Mouse (Mus musculus) heart, embryonic 16.5 days (tissue): ENCODE results near the gene Aoc1. TPM values are rescaled to one million over a fixed set of nuclear protein-coding genes. Genes with fewer than 3 reads are reported as not detected.
A peak's percentile ranks its signal among the peaks of the same experiment; 100 is the strongest.

Experiments
- ATAC-seq: fragments of 200-750 bp; cut with Nextera tagmentation; replicated peaks from 2 replicates; pipeline ENCODE4 v1.8.0; 2017; ENCODE audit warnings: moderate number of reproducible peaks; ENCODE audit not compliant: insufficient read depth, low FRiP score; ENCODE audit errors: extremely low read depth
- H3K27ac ChIP-seq: fragments of 300-500 bp; sonication (generic); 2 replicates; pipeline ENCODE4 v1.5.1; 2014; ENCODE audit warnings: mild to moderate bottlenecking, low read length, control low read depth, moderate library complexity
- H3K27me3 ChIP-seq: fragments of 300-500 bp; sonication (generic); 2 replicates; pipeline ENCODE4 v1.6.1; 2014; ENCODE audit warnings: low read length, mixed read lengths; ENCODE audit not compliant: control insufficient read depth, insufficient read depth
- H3K36me3 ChIP-seq: fragments of 300-500 bp; sonication (generic); 2 replicates; pipeline ENCODE4 v1.6.1; 2014; ENCODE audit not compliant: control insufficient read depth, insufficient read depth
- H3K4me1 ChIP-seq: fragments of 300-500 bp; sonication (generic); 2 replicates; pipeline ENCODE4 v1.6.1; 2014; ENCODE audit warnings: low read length, mixed read lengths; ENCODE audit not compliant: control insufficient read depth, insufficient read depth
- H3K4me2 ChIP-seq: fragments of 300-500 bp; sonication (generic); 2 replicates; pipeline ENCODE4 v1.6.1; 2014; ENCODE audit warnings: low read depth, mild to moderate bottlenecking, control low read depth, low read length
- H3K4me3 ChIP-seq: fragments of 300-500 bp; sonication (generic); 2 replicates; pipeline ENCODE4 v1.5.1; 2014; ENCODE audit warnings: mild to moderate bottlenecking, control low read depth, low read length
- H3K9ac ChIP-seq: fragments of 300-500 bp; sonication (generic); 2 replicates; pipeline ENCODE4 v1.6.1; 2014; ENCODE audit warnings: low read length, control low read depth
- H3K9me3 ChIP-seq: fragments of 300-500 bp; sonication (generic); replicated peaks from 2 replicates; pipeline ENCODE4 v1.6.1; 2016; ENCODE audit warnings: low read length; ENCODE audit not compliant: control insufficient read depth
- WGBS: fragments of 180-500 bp; shearing (Covaris S2); extraction: QIAGEN DNeasy Blood & Tissue Kit; methylation state at CpG from one replicate; pipeline ENCODE4 v1.1.7; 2014; 5-methylcytosine and 5-hydroxymethylcytosine counted together
- polyA plus RNA-seq: library from polyadenylated mRNA; unstranded; fragments of >200 nt; fragmentation: Nextera tagmentation; extraction: Ambion mirVana; gene quantifications from 2 replicates; pipeline ENCODE4 v1.2.1, GENCODE M21; 2015

The Aoc1 gene
- polyA plus RNA-seq, 1 experiment from 2014 or later: 0.84 TPM

DNA sequence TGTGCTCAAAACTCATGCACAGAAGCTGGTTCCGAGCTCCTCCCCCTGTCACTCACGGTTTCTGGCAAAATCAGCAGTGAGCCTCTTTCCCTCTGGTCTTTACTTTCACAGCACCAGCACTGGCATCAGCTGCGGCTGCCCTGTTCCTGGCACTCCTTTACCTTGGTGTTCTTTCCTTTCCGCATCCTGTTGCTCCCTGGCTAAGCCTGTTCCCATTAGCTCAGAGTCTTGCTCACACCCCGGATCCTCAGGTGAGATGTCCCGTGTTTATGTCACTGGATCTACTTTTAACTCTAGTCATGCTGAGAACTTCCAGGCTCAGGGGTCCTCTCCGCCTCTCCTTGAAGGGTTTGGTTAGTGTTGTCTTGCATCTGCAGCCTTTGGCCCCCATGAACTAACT lies 35.2 kb upstream of the Aoc1 start:
- no peak for ATAC-seq
- Histone ChIP-seq H3K27ac (no peak overlapping the region), H3K9me3 (no peaks in the 10 kb centered on the region), H3K9ac (no peak overlapping the region), H3K4me1 (peaks cover 24% of the 10 kb centered on the region), H3K4me2 (no peak overlapping the region), H3K27me3 (no peaks in the 10 kb centered on the region), H3K36me3 (peaks cover 29% of the 10 kb centered on the region), H3K4me3 (no peak overlapping the region)
- 84% methylated on average over 7 of the region's 7 CpGs for WGBS

DNA sequence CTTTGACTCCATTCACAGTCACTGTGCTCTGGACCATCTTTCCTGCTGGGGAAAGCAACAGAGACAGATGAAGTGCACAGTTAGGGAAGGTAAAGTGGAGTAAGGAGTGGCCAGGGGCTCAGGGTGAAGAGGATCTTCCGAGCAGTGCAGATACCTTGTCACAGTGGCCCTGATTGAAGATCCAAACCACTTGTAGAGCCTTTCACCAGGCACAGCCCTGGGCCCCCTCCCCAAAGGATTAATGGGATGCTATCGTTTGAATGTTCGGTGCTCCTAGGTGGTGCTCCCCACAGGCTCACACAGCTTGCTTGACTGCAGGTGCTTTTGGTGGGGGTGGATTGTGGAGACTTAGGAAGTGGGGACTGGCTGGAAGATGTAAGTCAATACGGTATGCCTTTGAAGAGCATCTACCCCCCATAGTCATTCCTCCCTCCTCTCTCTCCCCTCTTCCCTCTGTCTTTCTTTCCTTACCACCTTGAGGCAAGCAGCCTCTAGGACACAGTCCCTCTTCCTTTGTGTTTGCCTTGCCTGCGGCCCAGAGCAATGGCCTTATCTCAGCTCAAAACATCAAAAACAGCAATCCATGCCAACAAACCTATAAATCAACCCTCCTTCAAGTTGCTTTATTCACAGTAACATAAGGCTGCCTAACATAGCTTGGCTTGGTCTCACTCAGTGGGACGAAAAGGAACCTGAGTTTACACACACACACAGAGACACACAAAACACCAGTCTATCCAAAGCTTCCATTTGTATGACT lies 34.2 kb upstream of the Aoc1 start:
- H3K9ac ChIP-seq: no peak overlapping the region
- H3K4me1 ChIP-seq: peaks cover 27% of the 10 kb centered on the region
- WGBS: 69% methylated on average over 6 of the region's 6 CpGs
- no peak overlapping the region for H3K27ac ChIP-seq
- peak overlapping the region; percentile 79 for H3K4me2 ChIP-seq
- H3K27me3 ChIP-seq: no peaks in the 10 kb centered on the region
- H3K36me3 ChIP-seq: peaks cover 20% of the 10 kb centered on the region
- no peak overlapping the region for H3K4me3 ChIP-seq
- ATAC-seq: no peak
- H3K9me3 ChIP-seq: no peaks in the 10 kb centered on the region

DNA sequence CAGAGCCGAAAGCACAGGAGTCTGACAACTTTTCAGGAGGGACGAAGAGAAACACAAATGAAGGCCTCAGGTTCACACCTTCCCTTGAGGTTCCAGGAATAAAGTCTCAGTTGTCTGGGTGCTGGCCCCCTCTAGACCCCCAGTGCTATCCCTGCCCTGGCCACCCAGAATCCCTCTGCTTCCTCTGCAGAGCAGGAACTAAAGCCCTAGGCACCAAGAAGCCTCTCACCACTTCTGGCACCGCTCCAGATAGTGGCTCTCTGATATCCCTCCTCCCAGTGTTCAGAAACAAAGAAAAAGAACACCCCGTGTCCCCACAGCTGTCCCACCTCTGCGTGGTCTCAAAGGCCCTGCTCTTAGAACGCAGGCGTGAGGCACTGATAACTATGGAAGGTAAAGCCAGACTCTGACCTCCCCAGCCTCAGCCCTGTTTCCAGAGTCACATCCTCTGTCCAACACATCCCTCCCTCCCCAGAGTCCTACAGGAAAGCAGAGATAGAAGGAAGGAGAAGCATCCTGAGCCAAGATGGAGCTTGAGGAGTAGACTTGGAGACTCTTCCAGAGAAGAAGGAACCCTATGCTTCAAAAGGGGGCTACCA lies 32.2 kb upstream of the Aoc1 start, which contains the start of gene Tmem176a:
TSS of gene Tmem176a (plus strand) at position 549 of the 599 bp plus-strand sequence.
- H3K4me2 ChIP-seq: peak within 1 kb of the TSS; percentile 79
- H3K4me1 ChIP-seq: peaks cover 27% of the 10 kb centered on the region
- WGBS: 9% methylated on average over 7 of the region's 7 CpGs
- H3K27ac ChIP-seq: peak within 1 kb of the TSS; percentile 95
- H3K27me3 ChIP-seq: no peaks in the 10 kb centered on the region
- peak within 1 kb of the TSS; percentile 61 for H3K4me3 ChIP-seq
- H3K9ac ChIP-seq: peak within 1 kb of the TSS; percentile 78
- H3K36me3 ChIP-seq: 0 out of 2 replicates have a peak, but pooled peaks cover 9% of the 10 kb centered on the region
- H3K9me3 ChIP-seq: no peaks in the 10 kb centered on the region
- ATAC-seq: peak; percentile 28

DNA sequence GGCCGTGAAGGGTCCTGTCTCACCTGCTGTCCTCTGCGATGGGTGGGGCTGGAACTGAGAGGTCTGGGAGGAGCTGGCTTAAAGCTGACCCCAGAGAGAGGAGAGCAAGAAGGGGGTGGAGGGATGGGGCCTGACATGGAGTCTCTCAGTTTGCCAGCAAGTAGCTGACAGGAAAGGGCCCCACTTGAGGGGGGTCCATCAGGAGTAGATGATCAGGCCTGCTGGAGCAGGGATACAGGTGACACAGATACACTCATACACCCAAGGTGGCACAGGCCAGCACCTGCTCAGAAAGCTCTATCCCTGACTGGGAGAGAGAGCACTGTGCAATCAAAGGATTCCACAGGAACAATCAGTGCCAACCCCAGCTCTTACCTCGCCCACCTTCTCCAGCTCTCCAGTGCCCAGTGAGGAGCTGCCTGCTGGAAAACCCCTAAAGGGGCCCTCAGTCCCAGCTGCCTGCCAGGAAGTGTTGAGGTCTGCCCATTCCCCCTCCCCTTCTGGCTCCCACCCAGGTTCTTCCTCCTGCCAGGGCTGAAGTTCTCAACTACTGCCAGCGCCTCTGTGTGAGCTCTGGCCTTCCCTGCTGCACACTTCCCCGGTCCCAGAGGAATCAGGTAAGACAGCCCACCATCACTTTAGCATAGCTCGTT lies 31.6 kb upstream of the Aoc1 start, which contains the start of gene Tmem176b:
TSS of gene Tmem176b (minus strand) at position 524 of the 653 bp plus-strand sequence.
- 4% methylated on average over 6 of the region's 6 CpGs for WGBS
- 0 out of 2 replicates have a peak, but pooled peaks cover 7% of the 10 kb centered on the region for H3K36me3 ChIP-seq
- peak within 1 kb of the TSS; percentile 78 for H3K9ac ChIP-seq
- no peaks in the 10 kb centered on the region for H3K27me3 ChIP-seq
- H3K4me2 ChIP-seq: peak within 1 kb of the TSS; percentile 79
- peak; percentile 94 for ATAC-seq
- no peaks in the 10 kb centered on the region for H3K9me3 ChIP-seq
- peak within 1 kb of the TSS; percentile 61 for H3K4me3 ChIP-seq
- H3K27ac ChIP-seq: peak within 1 kb of the TSS; percentile 95
- H3K4me1 ChIP-seq: peaks cover 27% of the 10 kb centered on the region

DNA sequence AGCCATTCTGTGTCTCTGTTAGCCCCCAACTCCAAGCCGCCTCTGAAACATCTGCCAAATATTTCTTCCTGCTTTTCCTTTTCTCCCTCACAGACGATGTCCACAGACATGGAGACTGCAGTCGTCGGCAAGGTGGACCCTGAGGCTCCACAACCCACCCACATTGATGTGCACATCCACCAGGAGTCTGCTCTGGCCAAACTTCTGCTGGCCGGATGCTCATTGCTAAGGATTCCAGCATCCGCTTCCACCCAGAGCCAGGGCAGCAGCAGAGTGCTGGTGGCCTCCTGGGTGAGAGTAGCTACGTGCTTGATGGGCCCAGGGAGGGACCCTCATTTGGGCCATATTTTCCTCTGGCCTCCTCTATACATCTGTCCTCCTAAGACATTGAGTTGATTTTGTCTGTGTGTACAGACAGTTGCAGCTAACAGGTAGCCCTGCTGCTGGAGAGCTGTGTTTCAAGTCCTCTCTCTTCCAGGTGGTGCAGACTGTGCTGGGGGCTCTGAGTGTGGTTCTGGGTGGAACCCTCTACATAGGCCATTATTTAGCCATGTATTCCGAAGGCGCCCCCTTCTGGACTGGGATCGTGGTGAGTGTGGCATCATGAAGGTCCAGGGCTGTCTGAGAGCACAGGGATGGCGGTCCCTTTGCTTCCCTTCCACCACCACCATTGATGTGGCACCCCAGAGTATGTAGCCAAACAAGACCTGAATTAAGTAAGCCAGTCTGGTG lies 30.4 kb upstream of the Aoc1 start:
- peak overlapping the region; percentile 61 for H3K4me3 ChIP-seq
- peak overlapping the region; percentile 91 for H3K27ac ChIP-seq
- ATAC-seq: no peak
- peak overlapping the region; percentile 79 for H3K4me2 ChIP-seq
- 52% methylated on average over 11 of the region's 11 CpGs for WGBS
- no peaks in the 10 kb centered on the region for H3K27me3 ChIP-seq
- H3K9me3 ChIP-seq: no peaks in the 10 kb centered on the region
- 0 out of 2 replicates have a peak, but pooled peaks cover 7% of the 10 kb centered on the region for H3K36me3 ChIP-seq
- peak overlapping the region; percentile 78 for H3K9ac ChIP-seq
- H3K4me1 ChIP-seq: peaks cover 27% of the 10 kb centered on the region

DNA sequence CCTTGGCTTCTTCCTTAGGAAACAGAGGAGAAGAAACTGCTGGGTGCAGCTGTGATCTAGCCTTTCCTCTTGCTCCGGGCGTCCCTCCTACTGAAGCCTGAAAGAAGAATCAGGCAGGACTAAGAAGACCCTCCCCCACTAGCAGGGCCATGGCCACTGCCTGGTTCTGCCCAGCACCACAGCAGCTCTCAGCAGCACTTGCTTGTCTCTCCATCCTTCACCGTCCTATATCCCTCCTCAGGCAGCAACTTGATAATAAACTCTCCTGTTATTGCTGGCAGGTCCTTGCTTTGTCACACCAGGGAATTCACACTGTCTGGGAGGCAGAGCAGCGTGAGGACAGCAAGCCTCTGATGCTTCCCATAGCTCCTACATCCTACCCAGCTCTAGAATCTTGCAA lies 27.6 kb upstream of the Aoc1 start:
- Histone ChIP-seq H3K36me3 (0 out of 2 replicates have a peak, but pooled peaks cover 7% of the 10 kb centered on the region), H3K27ac (no peak overlapping the region), H3K4me2 (no peak overlapping the region), H3K4me3 (no peak overlapping the region), H3K27me3 (no peaks in the 10 kb centered on the region), H3K9me3 (no peaks in the 10 kb centered on the region), H3K4me1 (peaks cover 15% of the 10 kb centered on the region), H3K9ac (no peak overlapping the region)
- ATAC-seq: no peak
- 69% methylated on average over 4 of the region's 4 CpGs for WGBS

DNA sequence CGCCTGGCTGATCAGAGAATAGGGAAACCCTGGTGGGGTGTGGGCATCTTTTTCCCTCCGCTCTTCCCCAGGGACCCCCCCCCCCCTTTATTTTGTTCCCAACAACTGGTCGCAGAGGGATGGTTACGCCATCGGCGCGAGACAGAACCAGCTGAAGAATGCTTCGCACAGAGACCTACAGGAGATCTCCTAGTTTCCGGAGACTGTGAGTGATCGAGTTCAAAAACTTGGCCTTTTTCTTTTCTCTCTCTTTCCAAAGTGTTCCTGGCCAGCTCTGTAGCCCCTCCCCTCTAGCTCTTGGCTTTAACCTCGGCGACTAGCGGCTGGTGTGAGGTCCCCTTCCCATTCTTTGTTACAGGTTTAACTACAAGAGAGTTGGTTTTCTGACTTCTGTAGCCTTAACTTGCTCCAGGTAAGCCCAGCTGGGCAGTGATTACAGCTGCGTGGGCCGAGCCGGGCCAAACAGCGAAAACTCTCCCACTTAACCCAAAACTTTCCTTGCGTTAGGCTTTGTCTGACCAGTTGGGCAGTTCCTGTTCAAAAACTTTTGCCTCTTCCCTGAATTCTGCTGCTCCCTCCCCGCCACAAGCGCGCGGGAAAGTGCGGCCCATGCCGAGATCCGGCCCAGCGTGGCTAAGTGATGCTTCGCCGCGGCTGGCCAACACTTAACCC lies 20.7 kb upstream of the Aoc1 start:
- Histone ChIP-seq H3K4me1 (0 out of 2 replicates have a peak, but pooled peaks cover 4% of the 10 kb centered on the region), H3K4me2 (peak overlapping the region; percentile 83), H3K9me3 (peaks cover 4% of the 10 kb centered on the region; the same call in 1 of the 2 replicates), H3K9ac (peak overlapping the region; percentile 72), H3K36me3 (no peaks in the 10 kb centered on the region), H3K27ac (peak overlapping the region; percentile 80), H3K4me3 (peak overlapping the region; percentile 51), H3K27me3 (no peaks in the 10 kb centered on the region)
- peak; percentile 41; the same call in 1 of the 2 replicates for ATAC-seq
- WGBS: under 1% methylated on average over 29 of the region's 29 CpGs

DNA sequence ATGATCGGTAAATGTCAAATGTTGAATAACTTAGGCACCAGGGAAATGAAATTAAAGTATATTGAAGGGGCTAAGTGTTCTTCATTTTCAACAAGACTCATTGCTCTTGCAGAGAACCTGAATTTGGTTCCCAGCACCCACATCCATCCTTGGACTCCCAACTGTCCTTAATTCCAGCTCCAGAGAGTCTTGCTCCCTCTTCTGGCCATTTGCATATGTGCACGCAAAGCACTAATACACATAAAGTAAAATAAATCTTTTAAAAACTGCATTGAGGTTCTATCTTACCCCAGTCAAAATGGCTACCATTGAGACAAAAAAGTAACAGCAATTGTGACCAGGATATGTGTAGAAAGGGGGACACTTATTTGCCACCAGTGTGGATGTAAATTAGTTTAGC lies 18.5 kb upstream of the Aoc1 start:
- no peak overlapping the region for H3K9ac ChIP-seq
- no peaks in the 10 kb centered on the region for H3K27me3 ChIP-seq
- no peak overlapping the region for H3K27ac ChIP-seq
- H3K9me3 ChIP-seq: peaks cover 4% of the 10 kb centered on the region; the same call in 1 of the 2 replicates
- H3K4me1 ChIP-seq: 0 out of 2 replicates have a peak, but pooled peaks cover 4% of the 10 kb centered on the region
- H3K4me2 ChIP-seq: no peak overlapping the region
- WGBS: 96% methylated on average over 2 of the region's 2 CpGs
- no peak for ATAC-seq
- H3K36me3 ChIP-seq: no peaks in the 10 kb centered on the region
- H3K4me3 ChIP-seq: no peak overlapping the region
